Mouse (Mus musculus): ENCODE measurements around the gene Lrrc17. TPM values are rescaled to one million over a fixed set of nuclear protein-coding genes. Genes with fewer than 3 reads are reported as not detected.

Gene Lrrc17
- polyA plus RNA-seq, 1 experiment, result 0.06 TPM

- DNase-seq (ENCODE audit: low read depth in 1 of 2, low spot score in 2 of 2), result no peak
- WGBS, result 79% methylated on average over 4 of the region's 4 CpGs
- Histone ChIP-seq H3K27me3 (ENCODE audit: control insufficient read depth, insufficient read depth, low read length) (no peaks in the 10 kb centered on the region), H3K4me3 (ENCODE audit: extremely low read depth, insufficient read depth, insufficient read length) (no peak overlapping the region), H3K4me1 (ENCODE audit: control insufficient read depth, insufficient read depth, insufficient read length) (no peaks in the 10 kb centered on the region), H3K36me3 (ENCODE audit: control insufficient read depth, insufficient read depth, low read length) (no peaks in the 10 kb centered on the region), H3K27ac (ENCODE audit: insufficient read depth, low read length) (no peak overlapping the region)
- TF ChIP-seq CTCF (IDR thresholded peaks at IDR 0.05; ENCODE audit: extremely low read depth, insufficient read depth, insufficient read length, insufficient replicate concordance), result no peak
- TF ChIP-seq POLR2A (IDR thresholded peaks at IDR 0.05; ENCODE audit: low read depth, low read length), result no peak
Measured at GRCm38 (mm10) chr5:21553685-21554084, 10.3 kb downstream of the Lrrc17 start.

GRCm38 (mm10) chr5:21554732-21555131, 11.4 kb downstream of the Lrrc17 start:
- no peak overlapping the region for H3K4me3 ChIP-seq (ENCODE audit: extremely low read depth, insufficient read depth, insufficient read length)

GRCm38 (mm10) chr5:21556502-21556901, 13.1 kb downstream of the Lrrc17 start:
- H3K4me1 ChIP-seq (ENCODE audit: control insufficient read depth, insufficient read depth, insufficient read length), result no peaks in the 10 kb centered on the region
- H3K27ac ChIP-seq (ENCODE audit: insufficient read depth, low read length), result no peak overlapping the region
- H3K4me3 ChIP-seq (ENCODE audit: extremely low read depth, insufficient read depth, insufficient read length), result no peak overlapping the region
- TF ChIP-seq POLR2A (IDR thresholded peaks at IDR 0.05; ENCODE audit: low read depth, low read length) (no peak), CTCF (IDR thresholded peaks at IDR 0.05; ENCODE audit: extremely low read depth, insufficient read depth, insufficient read length, insufficient replicate concordance) (no peak)
- 77% methylated on average over 3 of the region's 3 CpGs for WGBS
- no peaks in the 10 kb centered on the region for H3K36me3 ChIP-seq (ENCODE audit: control insufficient read depth, insufficient read depth, low read length)
- no peaks in the 10 kb centered on the region for H3K27me3 ChIP-seq (ENCODE audit: control insufficient read depth, insufficient read depth, low read length)
- no peak for DNase-seq (ENCODE audit: low read depth in 1 of 2, low spot score in 2 of 2)

More at GRCm38 (mm10) chr5:21554732-21555131, 11.4 kb downstream of the Lrrc17 start:
- no peaks in the 10 kb centered on the region for H3K4me1 ChIP-seq (ENCODE audit: control insufficient read depth, insufficient read depth, insufficient read length)
- no peaks in the 10 kb centered on the region for H3K36me3 ChIP-seq (ENCODE audit: control insufficient read depth, insufficient read depth, low read length)
- no peaks in the 10 kb centered on the region for H3K27me3 ChIP-seq (ENCODE audit: control insufficient read depth, insufficient read depth, low read length)
- no peak for TF ChIP-seq POLR2A (IDR thresholded peaks at IDR 0.05; ENCODE audit: low read depth, low read length)
- no peak for TF ChIP-seq CTCF (IDR thresholded peaks at IDR 0.05; ENCODE audit: extremely low read depth, insufficient read depth, insufficient read length, insufficient replicate concordance)
- H3K27ac ChIP-seq (ENCODE audit: insufficient read depth, low read length), result no peak overlapping the region
- DNase-seq (ENCODE audit: low read depth in 1 of 2, low spot score in 2 of 2), result no peak
- WGBS, result 90% methylated on average over 1 of the region's 1 CpGs

GRCm38 (mm10) chr5:21563936-21564335, 20.6 kb downstream of the Lrrc17 start:
- TF ChIP-seq POLR2A (IDR thresholded peaks at IDR 0.05; ENCODE audit: low read depth, low read length) (no peak), CTCF (IDR thresholded peaks at IDR 0.05; ENCODE audit: extremely low read depth, insufficient read depth, insufficient read length, insufficient replicate concordance) (no peak)
- H3K27me3 ChIP-seq (ENCODE audit: control insufficient read depth, insufficient read depth, low read length), result no peaks in the 10 kb centered on the region
- no peak for DNase-seq (ENCODE audit: low read depth in 1 of 2, low spot score in 2 of 2)
- no peak overlapping the region for H3K4me3 ChIP-seq (ENCODE audit: extremely low read depth, insufficient read depth, insufficient read length)
- no peaks in the 10 kb centered on the region for H3K36me3 ChIP-seq (ENCODE audit: control insufficient read depth, insufficient read depth, low read length)
- no peak overlapping the region for H3K27ac ChIP-seq (ENCODE audit: insufficient read depth, low read length)
- peaks cover 4% of the 10 kb centered on the region; the same call in 1 of the 2 replicates for H3K4me1 ChIP-seq (ENCODE audit: control insufficient read depth, insufficient read depth, insufficient read length)
- 17% methylated on average over 2 of the region's 2 CpGs for WGBS

- Histone ChIP-seq H3K4me1 (ENCODE audit: control insufficient read depth, insufficient read depth, insufficient read length) (peaks cover 4% of the 10 kb centered on the region; the same call in 1 of the 2 replicates), H3K4me3 (ENCODE audit: extremely low read depth, insufficient read depth, insufficient read length) (no peak overlapping the region), H3K27me3 (ENCODE audit: control insufficient read depth, insufficient read depth, low read length) (no peaks in the 10 kb centered on the region), H3K27ac (ENCODE audit: insufficient read depth, low read length) (no peak overlapping the region), H3K36me3 (ENCODE audit: control insufficient read depth, insufficient read depth, low read length) (no peaks in the 10 kb centered on the region)
- DNase-seq (ENCODE audit: low read depth in 1 of 2, low spot score in 2 of 2), result no peak
- 91% methylated on average over 9 of the region's 9 CpGs for WGBS
- TF ChIP-seq CTCF (IDR thresholded peaks at IDR 0.05; ENCODE audit: extremely low read depth, insufficient read depth, insufficient read length, insufficient replicate concordance) (no peak), POLR2A (IDR thresholded peaks at IDR 0.05; ENCODE audit: low read depth, low read length) (no peak)
Measured at GRCm38 (mm10) chr5:21565392-21566065, 22.2 kb downstream of the Lrrc17 start.

GRCm38 (mm10) chr5:21567784-21568183, 24.4 kb downstream of the Lrrc17 start:
- 59% methylated on average over 1 of the region's 1 CpGs for WGBS
- DNase-seq (ENCODE audit: low read depth in 1 of 2, low spot score in 2 of 2), result no peak
- H3K4me1 ChIP-seq (ENCODE audit: control insufficient read depth, insufficient read depth, insufficient read length), result peaks cover 4% of the 10 kb centered on the region; the same call in 1 of the 2 replicates
- H3K36me3 ChIP-seq (ENCODE audit: control insufficient read depth, insufficient read depth, low read length), result no peaks in the 10 kb centered on the region
- H3K27ac ChIP-seq (ENCODE audit: insufficient read depth, low read length), result no peak overlapping the region
- TF ChIP-seq POLR2A (IDR thresholded peaks at IDR 0.05; ENCODE audit: low read depth, low read length) (no peak), CTCF (IDR thresholded peaks at IDR 0.05; ENCODE audit: extremely low read depth, insufficient read depth, insufficient read length, insufficient replicate concordance) (no peak)
- H3K4me3 ChIP-seq (ENCODE audit: extremely low read depth, insufficient read depth, insufficient read length), result no peak overlapping the region
- H3K27me3 ChIP-seq (ENCODE audit: control insufficient read depth, insufficient read depth, low read length), result no peaks in the 10 kb centered on the region

- WGBS, result 68% methylated on average over 3 of the region's 3 CpGs
- Histone ChIP-seq H3K4me1 (ENCODE audit: control insufficient read depth, insufficient read depth, insufficient read length) (no peaks in the 10 kb centered on the region; the same call in 1 of the 2 replicates), H3K27ac (ENCODE audit: insufficient read depth, low read length) (no peak overlapping the region), H3K27me3 (ENCODE audit: control insufficient read depth, insufficient read depth, low read length) (no peaks in the 10 kb centered on the region), H3K4me3 (ENCODE audit: extremely low read depth, insufficient read depth, insufficient read length) (no peak overlapping the region), H3K36me3 (ENCODE audit: control insufficient read depth, insufficient read depth, low read length) (no peaks in the 10 kb centered on the region)
- no peak for DNase-seq (ENCODE audit: low read depth in 1 of 2, low spot score in 2 of 2)
- no peak for TF ChIP-seq POLR2A (IDR thresholded peaks at IDR 0.05; ENCODE audit: low read depth, low read length)
- TF ChIP-seq CTCF (IDR thresholded peaks at IDR 0.05; ENCODE audit: extremely low read depth, insufficient read depth, insufficient read length, insufficient replicate concordance), result no peak
Measured at GRCm38 (mm10) chr5:21572764-21573416, 29.5 kb downstream of the Lrrc17 start.

Data from spleen, adult 2 months (tissue).